Mouse (Mus musculus): ENCODE results near the gene Ajap1. TPM values are rescaled to one million over a fixed set of nuclear protein-coding genes. Genes with fewer than 3 reads are reported as not detected.

Gene Ajap1
- total and polyA plus RNA-seq, 2 experiments: 0.07 TPM; not detected in 1

- Histone ChIP-seq H3K9ac (ENCODE audit: low read depth, low read length) (no peak overlapping the region), H3K4me1 (ENCODE audit: control insufficient read depth, insufficient read depth, low read length) (no peaks in the 10 kb centered on the region), H3K79me2 (ENCODE audit: control insufficient read depth, insufficient read depth, low read length) (no peaks in the 10 kb centered on the region), H3K27me3 (ENCODE audit: control insufficient read depth, insufficient read depth, low read length) (no peaks in the 10 kb centered on the region), H3K4me3 (ENCODE audit: insufficient read depth, low read depth, low read length) (no peak overlapping the region), H3K27ac (replicated peaks; ENCODE audit: insufficient read depth, low read depth, low read length) (no peak overlapping the region), H3K36me3 (ENCODE audit: control insufficient read depth, insufficient read depth, low read length) (no peaks in the 10 kb centered on the region)
- no peak for DNase-seq (ENCODE audit: extremely low read depth, low read depth, low spot score)
- TF ChIP-seq CTCF (IDR thresholded peaks at IDR 0.05; ENCODE audit: low read depth, low read length) (no peak), POLR2A (IDR thresholded peaks at IDR 0.05; ENCODE audit: extremely low read depth, insufficient read depth, low read length) (no peak)
- 87% methylated on average over 15 of the region's 15 CpGs for WGBS
Observed at GRCm38 (mm10) chr4:153469712-153470111, 12.9 kb downstream of the Ajap1 start.

DNA sequence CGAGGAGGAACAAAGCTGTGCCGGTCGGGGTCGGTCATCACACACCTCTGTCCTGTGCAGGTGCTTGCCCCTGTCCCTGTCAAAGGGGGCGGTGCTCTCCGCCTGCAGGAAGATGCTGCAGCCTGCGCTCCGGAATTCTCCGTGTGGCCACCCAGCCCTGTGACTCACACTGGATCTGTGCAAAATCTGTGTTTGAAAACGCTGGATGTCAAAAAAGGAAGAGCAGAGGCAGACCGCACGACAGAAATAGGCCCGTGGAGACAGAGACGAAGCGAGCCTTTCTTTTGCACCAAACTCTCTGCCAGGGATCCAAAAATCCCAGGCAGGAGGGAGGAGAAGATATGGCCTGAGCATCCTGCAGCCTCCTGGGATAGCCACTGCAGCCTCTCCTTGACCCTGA is 22.7 kb downstream of the Ajap1 start:
- Histone ChIP-seq H3K79me2 (ENCODE audit: control insufficient read depth, insufficient read depth, low read length) (no peaks in the 10 kb centered on the region), H3K4me1 (ENCODE audit: control insufficient read depth, insufficient read depth, low read length) (no peaks in the 10 kb centered on the region), H3K36me3 (ENCODE audit: control insufficient read depth, insufficient read depth, low read length) (no peaks in the 10 kb centered on the region), H3K4me3 (ENCODE audit: insufficient read depth, low read depth, low read length) (no peak overlapping the region), H3K27ac (replicated peaks; ENCODE audit: insufficient read depth, low read depth, low read length) (no peak overlapping the region), H3K27me3 (ENCODE audit: control insufficient read depth, insufficient read depth, low read length) (no peaks in the 10 kb centered on the region), H3K9ac (ENCODE audit: low read depth, low read length) (no peak overlapping the region)
- TF ChIP-seq CTCF (IDR thresholded peaks at IDR 0.05; ENCODE audit: low read depth, low read length) (no peak), POLR2A (IDR thresholded peaks at IDR 0.05; ENCODE audit: extremely low read depth, insufficient read depth, low read length) (no peak)
- no peak for DNase-seq (ENCODE audit: extremely low read depth, low read depth, low spot score)
- 75% methylated on average over 15 of the region's 15 CpGs for WGBS

- Histone ChIP-seq H3K27ac (replicated peaks; ENCODE audit: insufficient read depth, low read depth, low read length) (no peak overlapping the region), H3K79me2 (ENCODE audit: control insufficient read depth, insufficient read depth, low read length) (no peaks in the 10 kb centered on the region), H3K36me3 (ENCODE audit: control insufficient read depth, insufficient read depth, low read length) (no peaks in the 10 kb centered on the region), H3K27me3 (ENCODE audit: control insufficient read depth, insufficient read depth, low read length) (no peaks in the 10 kb centered on the region), H3K9ac (ENCODE audit: low read depth, low read length) (no peak overlapping the region), H3K4me1 (ENCODE audit: control insufficient read depth, insufficient read depth, low read length) (no peaks in the 10 kb centered on the region), H3K4me3 (ENCODE audit: insufficient read depth, low read depth, low read length) (no peak overlapping the region)
- 86% methylated on average over 9 of the region's 9 CpGs for WGBS
- DNase-seq (ENCODE audit: extremely low read depth, low read depth, low spot score): no peak
- TF ChIP-seq POLR2A (IDR thresholded peaks at IDR 0.05; ENCODE audit: extremely low read depth, insufficient read depth, low read length) (no peak), CTCF (IDR thresholded peaks at IDR 0.05; ENCODE audit: low read depth, low read length) (no peak)
Observed at GRCm38 (mm10) chr4:153459503-153459902, 23.1 kb downstream of the Ajap1 start.

DNA sequence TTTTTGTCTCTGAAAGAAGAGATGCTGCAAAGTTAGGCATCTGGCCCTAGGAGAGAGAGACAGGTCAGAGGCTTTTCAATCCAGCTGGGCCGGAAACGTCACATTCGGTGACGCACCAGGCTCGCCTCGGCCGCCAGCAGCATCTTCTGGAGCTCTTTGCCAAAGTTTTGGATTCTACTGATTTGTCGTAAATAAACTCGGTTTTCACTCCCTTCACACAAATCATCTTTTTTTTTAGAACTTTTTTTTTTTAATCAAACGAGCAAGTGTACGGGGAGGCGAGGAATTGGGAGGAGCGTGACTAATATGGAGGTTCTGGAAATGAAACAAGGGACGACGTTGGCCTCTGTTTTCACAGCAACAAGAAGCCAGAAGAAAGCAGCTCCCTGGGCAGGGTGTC is 23.8 kb downstream of the Ajap1 start:
- no peak overlapping the region for H3K27ac ChIP-seq (replicated peaks; ENCODE audit: insufficient read depth, low read depth, low read length)
- TF ChIP-seq POLR2A (IDR thresholded peaks at IDR 0.05; ENCODE audit: extremely low read depth, insufficient read depth, low read length): no peak
- no peak for TF ChIP-seq CTCF (IDR thresholded peaks at IDR 0.05; ENCODE audit: low read depth, low read length)
- no peak overlapping the region for H3K4me3 ChIP-seq (ENCODE audit: insufficient read depth, low read depth, low read length)
- no peaks in the 10 kb centered on the region for H3K4me1 ChIP-seq (ENCODE audit: control insufficient read depth, insufficient read depth, low read length)
- no peaks in the 10 kb centered on the region for H3K27me3 ChIP-seq (ENCODE audit: control insufficient read depth, insufficient read depth, low read length)
- no peak for DNase-seq (ENCODE audit: extremely low read depth, low read depth, low spot score)
- H3K9ac ChIP-seq (ENCODE audit: low read depth, low read length): no peak overlapping the region
- 84% methylated on average over 15 of the region's 15 CpGs for WGBS
- H3K36me3 ChIP-seq (ENCODE audit: control insufficient read depth, insufficient read depth, low read length): no peaks in the 10 kb centered on the region
- no peaks in the 10 kb centered on the region for H3K79me2 ChIP-seq (ENCODE audit: control insufficient read depth, insufficient read depth, low read length)

DNA sequence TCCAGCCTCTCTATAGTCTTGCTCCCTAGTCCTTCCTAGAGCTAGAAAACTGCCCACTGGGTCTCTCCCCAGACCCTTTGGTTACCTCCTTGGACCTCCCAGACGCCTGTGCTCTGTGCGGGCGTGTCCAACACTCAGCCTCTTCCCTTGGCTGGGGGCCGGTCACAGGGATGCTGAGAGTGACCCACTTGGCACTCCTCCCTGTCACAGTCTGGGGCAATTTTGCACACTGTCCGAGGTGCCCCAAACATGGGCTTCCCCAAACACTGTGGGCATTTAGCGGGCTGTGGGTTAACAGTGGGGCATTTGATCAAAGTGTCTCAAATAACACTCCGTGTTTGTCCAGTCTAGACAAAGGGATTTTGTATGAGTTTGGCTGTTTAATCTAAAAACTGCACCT is 29.1 kb downstream of the Ajap1 start:
- no peaks in the 10 kb centered on the region for H3K27me3 ChIP-seq (ENCODE audit: control insufficient read depth, insufficient read depth, low read length)

GRCm38 (mm10) chr4:153451516-153451915 is 31.1 kb downstream of the Ajap1 start:
- Histone ChIP-seq H3K4me3 (ENCODE audit: insufficient read depth, low read depth, low read length) (no peak overlapping the region), H3K9ac (ENCODE audit: low read depth, low read length) (no peak overlapping the region), H3K27ac (replicated peaks; ENCODE audit: insufficient read depth, low read depth, low read length) (no peak overlapping the region), H3K27me3 (ENCODE audit: control insufficient read depth, insufficient read depth, low read length) (no peaks in the 10 kb centered on the region), H3K36me3 (ENCODE audit: control insufficient read depth, insufficient read depth, low read length) (no peaks in the 10 kb centered on the region), H3K4me1 (ENCODE audit: control insufficient read depth, insufficient read depth, low read length) (no peaks in the 10 kb centered on the region), H3K79me2 (ENCODE audit: control insufficient read depth, insufficient read depth, low read length) (no peaks in the 10 kb centered on the region)
- TF ChIP-seq POLR2A (IDR thresholded peaks at IDR 0.05; ENCODE audit: extremely low read depth, insufficient read depth, low read length) (no peak), CTCF (IDR thresholded peaks at IDR 0.05; ENCODE audit: low read depth, low read length) (no peak)
- DNase-seq (ENCODE audit: extremely low read depth, low read depth, low spot score): no peak
- 87% methylated on average over 8 of the region's 8 CpGs for WGBS

More for the DNA sequence above, 29.1 kb downstream of the Ajap1 start:
- TF ChIP-seq CTCF (IDR thresholded peaks at IDR 0.05; ENCODE audit: low read depth, low read length) (no peak), POLR2A (IDR thresholded peaks at IDR 0.05; ENCODE audit: extremely low read depth, insufficient read depth, low read length) (no peak)
- Histone ChIP-seq H3K4me3 (ENCODE audit: insufficient read depth, low read depth, low read length) (no peak overlapping the region), H3K4me1 (ENCODE audit: control insufficient read depth, insufficient read depth, low read length) (no peaks in the 10 kb centered on the region), H3K36me3 (ENCODE audit: control insufficient read depth, insufficient read depth, low read length) (no peaks in the 10 kb centered on the region), H3K79me2 (ENCODE audit: control insufficient read depth, insufficient read depth, low read length) (no peaks in the 10 kb centered on the region), H3K27ac (replicated peaks; ENCODE audit: insufficient read depth, low read depth, low read length) (no peak overlapping the region), H3K9ac (ENCODE audit: low read depth, low read length) (no peak overlapping the region)
- DNase-seq (ENCODE audit: extremely low read depth, low read depth, low spot score): no peak
- 85% methylated on average over 7 of the region's 7 CpGs for WGBS
